Mouse (Mus musculus) erythroblast, embryonic 14.5 days (primary cell): ENCODE results near the gene Fbxl21.

Experiments used
- GATA1 ChIP-seq: IDR thresholded peaks from 2 replicates; pipeline ENCODE4 v1.6.1; 2012; ENCODE audit warnings: low read length, inconsistent platforms, mixed read lengths
- TAL1 ChIP-seq: IDR thresholded peaks from 3 replicates; pipeline ENCODE4 v1.6.1; 2012; ENCODE audit warnings: low read length, inconsistent platforms, mixed read lengths

DNA sequence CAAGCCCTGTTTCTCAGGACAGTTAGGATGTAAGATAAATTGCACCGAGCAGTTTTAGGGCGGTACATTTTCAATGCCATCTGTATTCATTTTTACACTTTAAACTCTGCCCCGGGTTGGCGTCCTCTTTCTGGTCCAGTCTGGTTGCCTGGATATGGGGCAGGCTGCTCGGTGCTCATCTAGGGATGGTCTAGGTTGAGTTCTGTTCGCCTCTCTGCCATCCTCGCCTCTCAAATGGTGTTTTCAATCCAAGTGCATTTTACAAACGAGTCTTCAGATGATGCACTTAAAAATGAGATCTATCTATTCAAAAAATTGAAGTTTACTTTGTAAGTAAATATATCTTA lies 522 bp downstream of the Fbxl21 start:
- no peak for TF ChIP-seq TAL1
- no peak for TF ChIP-seq GATA1
